Mouse (Mus musculus): ENCODE measurements around the gene Rhox4d. TPM values are rescaled to one million over a fixed set of nuclear protein-coding genes. Genes with fewer than 3 reads are reported as not detected.
"Not testable (repeated sequence)": the region's sequence is repeated elsewhere in the genome, so short reads cannot be mapped to it uniquely, and the experiment has no call there.

The Rhox4d gene
- polyA plus RNA-seq (2017; shearing (Covaris generic)), result not detected

DNA sequence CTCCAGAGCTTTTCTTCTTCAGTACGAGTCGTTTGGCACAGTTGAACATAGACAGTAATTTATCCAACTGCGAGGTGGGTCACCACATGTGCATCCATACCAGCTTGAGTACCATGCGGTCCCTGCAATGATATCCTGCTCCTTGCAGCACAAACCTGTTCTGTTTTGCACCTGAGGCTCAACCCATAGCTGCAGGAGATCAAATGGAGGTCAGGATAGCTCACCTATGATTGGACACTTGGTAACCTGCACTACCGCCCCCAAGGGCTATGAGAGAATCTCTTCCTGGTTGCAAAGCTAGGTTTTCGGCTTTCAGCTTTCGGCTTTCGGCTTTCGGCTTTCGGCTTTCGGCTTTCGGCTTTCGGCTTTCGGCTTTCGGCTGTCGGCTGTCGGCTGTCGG lies at the start of gene Rhox4d:
TSS of gene Rhox4d (plus strand) at position 301 of the 400 bp plus-strand sequence.
- not testable (repeated sequence) for ATAC-seq

DNA sequence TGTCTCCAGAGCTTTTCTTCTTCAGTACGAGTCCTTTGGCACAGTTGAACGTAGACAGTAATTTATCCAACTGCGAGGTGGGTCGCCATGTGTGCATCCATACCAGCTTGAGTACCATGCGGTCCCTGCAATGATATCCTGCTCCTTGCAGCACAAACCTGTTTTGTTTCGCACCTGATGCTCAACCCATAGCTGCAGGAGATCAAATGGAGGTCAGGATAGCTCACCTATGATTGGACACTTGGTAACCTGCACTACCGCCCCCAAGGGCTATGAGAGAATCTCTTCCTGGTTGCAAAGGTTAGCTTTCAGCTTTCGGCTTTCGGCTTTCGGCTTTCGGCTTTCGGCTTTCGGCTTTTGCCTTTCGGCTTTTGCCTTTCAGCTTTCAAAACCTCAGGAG lies 34.1 kb upstream of the Rhox4d start, which contains the start of gene Rhox4c:
TSS of gene Rhox4c (plus strand) at position 301 of the 400 bp plus-strand sequence.
- not testable (repeated sequence) for ATAC-seq

DNA sequence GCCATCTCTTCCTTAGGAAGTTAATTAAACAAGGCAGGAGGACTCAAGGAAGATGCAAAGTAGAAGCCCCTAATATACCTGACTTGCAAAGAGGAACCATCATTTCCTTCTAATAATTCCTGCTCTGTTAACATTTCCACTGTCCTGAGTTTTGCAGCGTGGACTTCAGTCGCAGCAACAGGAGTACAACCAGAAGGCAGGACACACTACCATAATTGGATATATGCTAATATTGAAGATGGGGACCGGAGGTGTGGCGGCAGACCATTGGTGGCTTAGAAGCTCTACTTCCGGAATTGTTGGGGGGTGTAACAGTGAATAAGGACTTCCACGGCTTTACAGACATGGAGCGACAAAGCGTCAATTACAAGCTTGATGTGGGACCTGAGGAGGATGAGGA lies 16.0 kb downstream of the Rhox4d start, which contains the start of gene Rhox2e:
TSS of gene Rhox2e (plus strand) at position 301 of the 400 bp plus-strand sequence.
- ATAC-seq, result not testable (repeated sequence)

DNA sequence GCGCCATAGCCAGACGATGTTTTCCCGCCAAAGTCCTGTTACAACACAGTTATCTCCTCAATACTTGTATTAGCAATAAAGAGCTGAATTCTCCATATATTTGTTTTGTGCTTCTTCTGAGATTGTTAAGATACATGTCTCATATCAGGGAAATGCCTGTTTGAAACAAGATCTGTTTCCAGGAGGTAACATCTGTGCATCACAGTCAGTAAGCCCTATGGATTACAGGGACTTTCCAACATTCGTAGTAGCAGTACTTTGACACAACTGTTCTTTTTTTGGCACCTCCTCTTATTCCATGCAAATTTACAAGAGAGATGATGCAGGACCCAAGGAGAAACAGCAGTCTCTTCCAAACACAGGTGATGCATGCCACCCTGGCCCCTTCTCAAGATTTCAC lies 27.6 kb downstream of the Rhox4d start, which contains the start of gene Rhox3e:
TSS of gene Rhox3e (plus strand) at position 301 of the 400 bp plus-strand sequence.
- not testable (repeated sequence) for ATAC-seq

DNA sequence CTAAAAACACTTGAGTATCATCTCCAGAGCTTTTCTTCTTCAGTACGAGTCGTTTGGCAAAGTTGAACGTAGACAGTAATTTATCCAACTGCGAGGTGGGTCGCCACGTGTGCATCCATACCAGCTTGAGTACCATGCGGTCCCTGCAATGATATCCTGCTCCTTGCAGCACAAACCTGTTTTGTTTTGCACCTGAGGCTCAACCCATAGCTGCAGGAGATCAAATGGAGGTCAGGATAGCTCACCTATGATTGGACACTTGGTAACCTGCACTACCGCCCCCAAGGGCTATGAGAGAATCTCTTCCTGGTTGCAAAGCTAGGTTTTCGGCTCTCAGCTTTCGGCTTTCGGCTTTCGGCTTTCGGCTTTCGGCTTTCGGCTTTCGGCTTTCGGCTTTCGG lies 43.0 kb downstream of the Rhox4d start, which contains the start of gene Rhox4e:
TSS of gene Rhox4e (plus strand) at position 301 of the 400 bp plus-strand sequence.
- ATAC-seq, result not testable (repeated sequence)

Other genes starting within 250 kb of the Rhox4d start
- not detected for gene Rhox4a, start 249.0 kb upstream of the Rhox4d start, polyA plus RNA-seq (2017; shearing (Covaris generic))
- gene Rhox3a2, start 134.3 kb upstream of the Rhox4d start, polyA plus RNA-seq (2017; shearing (Covaris generic)), result not detected
- gene Rhox4a2, start 123.5 kb upstream of the Rhox4d start, polyA plus RNA-seq (2017; shearing (Covaris generic)), result not detected
- not detected for gene Rhox2b, start 102.3 kb upstream of the Rhox4d start, polyA plus RNA-seq (2017; shearing (Covaris generic))
- not detected for gene Rhox4b, start 81.9 kb upstream of the Rhox4d start, polyA plus RNA-seq (2017; shearing (Covaris generic))
- gene Rhox2c, start 60.7 kb upstream of the Rhox4d start, polyA plus RNA-seq (2017; shearing (Covaris generic)), result not detected
- gene Rhox3c, start 55.8 kb upstream of the Rhox4d start, polyA plus RNA-seq (2017; shearing (Covaris generic)), result not detected
- gene Rhox4c, start 34.0 kb upstream of the Rhox4d start, polyA plus RNA-seq (2017; shearing (Covaris generic)), result not detected
- not detected for gene Rhox2d, start 20.9 kb upstream of the Rhox4d start, polyA plus RNA-seq (2017; shearing (Covaris generic))
- gene Rhox2e, start 16.1 kb downstream of the Rhox4d start, polyA plus RNA-seq (2017; shearing (Covaris generic)), result not detected
- gene Rhox3e, start 27.7 kb downstream of the Rhox4d start, polyA plus RNA-seq (2017; shearing (Covaris generic)), result not detected
- gene Rhox4e, start 43.1 kb downstream of the Rhox4d start, polyA plus RNA-seq (2017; shearing (Covaris generic)), result not detected
- not detected for gene Rhox2f, start 57.0 kb downstream of the Rhox4d start, polyA plus RNA-seq (2017; shearing (Covaris generic))
- gene Rhox3f, start 66.6 kb downstream of the Rhox4d start, polyA plus RNA-seq (2017; shearing (Covaris generic)), result not detected
- not detected for gene Rhox4f, start 93.3 kb downstream of the Rhox4d start, polyA plus RNA-seq (2017; shearing (Covaris generic))
- gene Rhox3g, start 114.3 kb downstream of the Rhox4d start, polyA plus RNA-seq (2017; shearing (Covaris generic)), result not detected
- not detected for gene Rhox2g, start 129.1 kb downstream of the Rhox4d start, polyA plus RNA-seq (2017; shearing (Covaris generic))
- not detected for gene Rhox4g, start 137.0 kb downstream of the Rhox4d start, polyA plus RNA-seq (2017; shearing (Covaris generic))
- gene Rhox3h, start 154.4 kb downstream of the Rhox4d start, polyA plus RNA-seq (2017; shearing (Covaris generic)), result not detected
- gene Rhox2h, start 158.9 kb downstream of the Rhox4d start, polyA plus RNA-seq (2017; shearing (Covaris generic)), result not detected